Mouse (Mus musculus) cerebellum, adult 18-20 months (tissue): ENCODE measurements at regions not wholly inside any gene's neighbourhood (a gene's known extent, or its start where the extent isn't known, plus 50 kb on each side); places are given as distances from the start of the nearest gene placed in this dataset.

ENCODE experiments used
- DNase-seq, 2 experiments: peaks; one replicate each; pipeline ENCODE4 v3.0.0; 2021

DNA sequence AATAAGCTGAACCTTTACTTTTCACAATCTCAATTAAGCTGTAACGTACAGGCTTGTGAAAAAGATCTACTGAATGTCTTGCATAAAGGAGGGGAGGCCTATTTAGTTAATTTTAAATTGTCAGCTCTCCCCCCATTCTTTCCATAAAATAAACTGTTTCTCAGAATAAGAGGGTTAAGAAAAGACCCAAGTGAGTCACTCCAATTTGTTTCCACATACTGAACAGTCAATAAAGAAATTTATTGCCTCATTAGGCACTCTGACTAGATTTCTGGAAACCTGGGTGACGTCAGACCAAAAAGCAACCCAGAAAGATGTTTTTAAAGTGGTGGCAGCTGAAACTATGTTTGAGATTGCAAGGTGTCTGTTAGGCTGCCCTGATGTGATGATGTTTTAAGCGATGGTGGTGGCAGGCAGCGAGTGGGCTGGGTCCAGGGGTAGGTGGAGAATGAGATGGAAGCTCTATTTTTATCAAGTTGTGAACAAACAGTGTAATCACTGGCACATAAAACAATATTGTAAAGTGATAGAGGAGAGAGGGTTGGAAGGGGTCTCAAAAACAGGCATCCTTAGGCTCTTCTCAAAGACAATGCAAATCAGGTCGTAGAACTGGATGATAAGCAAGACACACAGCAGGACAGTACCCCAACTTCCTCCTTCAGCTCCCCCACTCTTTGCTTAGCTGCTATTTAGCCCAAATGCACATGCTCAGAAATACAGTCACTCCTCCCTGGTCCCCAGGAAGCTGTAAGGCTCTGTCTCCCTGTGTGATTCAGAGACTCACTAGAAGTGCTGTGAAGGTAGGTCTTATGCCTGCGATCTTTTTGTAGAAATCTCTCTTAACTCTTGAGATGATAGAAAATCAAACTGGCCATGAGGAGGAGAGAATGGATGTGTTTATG, 288.0 kb downstream of the Usp25 start:
- DNase-seq, result no peak

DNA sequence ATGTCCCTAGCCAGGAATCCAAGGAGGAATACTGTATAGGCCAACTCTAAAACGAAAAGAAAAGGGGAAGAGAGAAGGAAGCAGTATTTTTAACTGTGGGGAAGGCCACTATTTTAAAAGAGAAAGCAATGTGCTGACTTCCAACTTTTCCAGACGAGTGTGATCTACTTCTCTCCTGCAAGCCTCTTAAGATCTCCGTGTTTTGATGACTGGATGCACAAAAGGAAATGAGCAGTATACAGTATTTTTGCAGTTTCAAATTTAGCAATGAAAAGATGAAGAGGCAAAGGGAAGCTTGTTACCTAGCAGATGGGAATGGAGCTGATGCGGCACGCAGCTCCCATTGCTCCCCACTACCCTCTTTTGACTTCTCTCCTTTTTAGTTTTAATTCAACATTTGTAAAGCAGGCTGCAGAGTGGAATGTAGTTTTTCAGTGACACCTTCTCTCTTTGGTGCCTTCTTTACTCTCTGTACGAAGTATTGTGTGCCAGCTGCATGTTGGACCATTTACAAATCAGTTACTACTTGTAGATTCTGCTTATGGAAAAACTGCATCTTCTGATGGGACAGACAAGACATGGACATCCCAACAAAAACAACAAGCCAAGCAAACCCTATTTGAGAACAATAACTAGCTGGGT, 287.2 kb downstream of the Usp25 start:
- DNase-seq, result no peak

DNA sequence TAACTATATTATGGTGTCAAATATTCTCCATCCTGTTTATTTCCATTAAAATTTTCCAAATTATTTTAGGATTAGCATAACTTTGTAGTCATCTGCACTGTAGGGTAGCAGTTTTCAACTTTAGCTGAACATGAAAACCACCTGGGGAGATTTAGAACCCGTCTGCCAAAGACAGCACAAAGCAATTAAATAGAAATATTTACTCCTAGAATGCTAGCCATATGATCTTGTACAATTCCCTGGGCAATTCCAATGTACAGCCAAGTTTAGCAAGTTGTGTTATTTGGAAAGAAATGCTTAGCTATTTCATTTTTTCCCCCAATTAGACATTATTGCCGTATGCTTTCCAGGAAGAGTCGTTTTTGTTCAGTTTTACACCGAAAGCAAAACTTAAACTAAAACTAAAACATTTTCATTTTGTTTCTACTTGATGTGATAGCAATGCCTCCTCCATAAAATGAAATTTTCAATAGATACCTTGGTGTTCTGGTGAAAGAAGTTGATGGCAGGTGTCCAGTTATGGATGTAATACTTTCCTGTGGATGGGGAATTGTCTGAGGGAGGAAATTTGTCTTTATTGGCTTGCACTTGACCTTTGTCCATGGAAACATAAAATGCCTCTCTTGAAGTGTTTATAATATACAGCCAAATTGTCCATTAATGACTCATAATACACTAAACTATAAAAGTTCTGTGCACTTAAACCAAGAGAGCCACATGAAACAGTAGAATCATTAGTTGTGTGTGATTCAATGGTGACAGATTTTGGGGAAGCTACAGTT, 282.3 kb downstream of the Usp25 start:
- DNase-seq, result no peak

DNA sequence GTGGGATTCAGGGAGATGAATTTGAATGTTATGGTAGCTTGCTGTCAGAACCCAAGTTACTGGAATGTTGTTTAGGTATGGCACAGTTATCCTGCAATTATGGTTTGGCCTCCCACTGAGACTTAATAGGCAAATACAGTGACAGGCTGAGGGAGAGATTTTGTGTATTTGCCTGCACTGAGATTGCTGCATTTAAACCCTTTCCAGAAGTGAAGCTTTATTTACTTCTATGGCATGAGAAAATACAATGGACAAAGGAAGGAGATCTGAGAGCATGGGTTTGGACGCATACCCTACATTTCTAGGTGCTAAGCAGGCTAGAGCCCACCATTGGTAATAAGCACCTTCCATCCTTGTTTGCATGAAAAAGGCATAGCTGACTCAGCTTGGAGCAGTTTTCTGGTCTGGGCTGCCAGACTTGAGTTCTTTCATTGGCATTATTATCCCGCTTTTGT, 278.8 kb downstream of the Usp25 start:
- no peak for DNase-seq

DNA sequence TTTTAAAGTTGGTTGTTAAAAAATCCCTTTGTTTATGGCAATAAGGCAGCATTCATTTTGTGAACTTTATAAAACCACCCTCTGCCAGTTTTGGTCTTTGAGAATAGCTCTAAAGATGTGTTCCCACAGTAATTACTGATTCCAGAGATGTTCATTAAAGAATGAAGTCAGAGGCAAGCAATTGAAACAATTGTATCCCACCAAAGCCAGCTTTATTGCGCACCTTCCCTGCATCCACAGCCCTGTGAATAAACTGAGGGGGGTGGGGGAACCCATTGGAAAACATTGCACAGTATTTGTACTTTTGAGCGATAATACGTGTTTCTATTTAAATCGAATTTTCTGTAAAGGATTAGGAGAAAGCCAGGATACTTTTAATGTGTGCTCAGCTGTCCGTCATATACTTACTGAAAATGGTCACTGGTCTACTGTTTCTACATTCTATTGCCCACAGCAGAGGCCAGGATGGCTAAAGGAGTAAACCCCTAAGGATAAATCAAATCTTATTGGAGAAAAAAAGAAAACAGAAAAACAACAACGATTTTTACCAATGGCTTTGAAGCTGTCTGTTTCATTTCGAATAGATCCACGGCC, 278.3 kb downstream of the Usp25 start:
- no peak for DNase-seq

DNA sequence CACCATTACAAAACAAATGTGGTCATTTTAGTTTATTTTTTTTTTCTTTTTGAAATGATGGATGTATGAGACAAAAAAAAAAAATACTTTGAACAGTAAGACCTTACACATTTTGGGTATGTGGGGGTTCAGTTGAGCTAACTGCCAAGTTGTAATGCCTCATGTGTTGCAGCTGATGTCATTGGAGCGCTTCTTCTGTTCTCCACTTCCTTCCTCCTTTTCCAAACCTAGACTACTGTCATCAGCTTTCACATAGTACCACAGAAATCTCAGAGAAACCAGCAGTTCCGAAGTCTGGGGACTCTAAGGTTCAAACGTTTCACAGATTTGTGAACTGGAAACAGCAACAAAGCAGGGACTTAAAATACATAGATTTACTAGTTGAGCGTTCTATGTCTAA, 270.7 kb downstream of the Usp25 start:
- no peak for DNase-seq

DNA sequence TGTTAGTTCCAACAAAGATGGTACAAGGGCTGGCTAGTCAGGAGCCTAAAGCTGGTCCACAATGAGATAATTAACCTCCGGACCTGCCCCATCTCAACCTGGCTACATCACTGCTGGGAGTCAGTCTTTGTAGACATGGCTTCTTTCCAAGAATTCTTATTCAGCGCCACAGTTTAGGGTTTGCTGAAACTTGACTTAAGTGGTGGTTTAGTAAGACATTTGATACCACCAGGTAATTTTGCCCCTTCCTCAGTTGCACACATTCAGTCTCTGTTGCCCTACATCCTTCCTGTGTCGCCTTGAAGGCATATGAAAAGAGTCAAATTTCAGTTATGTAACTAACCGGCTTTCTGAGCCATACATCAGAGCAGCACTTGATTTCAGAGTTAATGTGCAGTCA, 266.4 kb downstream of the Usp25 start:
- no peak for DNase-seq

DNA sequence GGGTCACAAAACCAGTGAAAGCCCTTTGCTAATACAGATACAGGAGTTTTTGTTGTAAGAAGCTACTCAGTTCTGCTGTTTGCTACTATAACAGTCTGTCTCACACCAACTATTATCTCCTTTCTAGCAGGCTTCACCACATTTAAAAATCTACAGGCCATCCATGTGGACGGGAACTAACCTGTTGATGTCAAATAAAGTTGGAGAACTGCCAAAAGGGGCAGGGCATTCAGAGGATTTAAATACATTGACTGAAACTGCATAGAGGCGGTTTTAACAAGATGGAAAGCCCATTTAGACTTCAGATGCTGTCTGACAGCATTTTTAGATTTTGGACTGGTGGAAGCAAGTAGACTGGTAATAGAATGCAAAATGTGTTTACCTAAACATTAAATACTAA, 266.0 kb downstream of the Usp25 start:
- no peak for DNase-seq

DNA sequence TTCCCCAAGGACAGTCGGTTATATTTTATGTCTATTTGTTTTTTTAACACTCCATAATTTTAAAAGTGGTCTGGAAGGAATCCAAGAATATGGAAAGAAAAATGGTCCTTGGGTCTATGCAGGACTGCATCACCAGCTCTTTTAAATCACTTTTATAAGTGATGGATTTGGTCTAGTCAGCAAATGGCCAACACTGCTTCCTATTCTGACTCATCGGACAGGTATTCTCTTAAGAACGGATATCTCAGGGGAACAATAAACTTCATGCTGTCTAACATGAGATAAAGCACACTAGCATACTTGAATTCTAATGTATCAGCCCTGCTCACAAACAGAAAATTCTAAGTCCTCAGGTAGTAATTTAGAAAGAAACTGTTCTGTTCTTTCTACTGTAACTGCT, 259.8 kb downstream of the Usp25 start:
- DNase-seq, result no peak

DNA sequence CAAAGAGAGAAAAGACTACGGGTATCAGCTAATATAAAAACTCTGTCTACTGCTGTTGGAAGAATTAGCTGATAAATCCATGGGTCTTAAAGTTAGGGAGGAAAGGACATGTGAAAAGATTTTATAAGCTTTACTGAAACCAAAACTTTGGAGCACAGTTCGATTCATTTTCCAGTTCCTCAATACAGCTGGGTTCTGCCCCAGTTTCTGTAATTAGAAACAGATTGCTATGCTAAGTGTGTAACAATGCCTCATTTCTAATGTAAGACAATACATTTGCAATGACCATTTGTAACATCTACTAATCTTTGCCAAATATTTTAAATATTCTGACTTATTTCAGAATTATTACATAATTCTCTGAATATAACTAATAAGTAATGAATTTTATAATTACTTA, 255.4 kb downstream of the Usp25 start:
- DNase-seq, result no peak

DNA sequence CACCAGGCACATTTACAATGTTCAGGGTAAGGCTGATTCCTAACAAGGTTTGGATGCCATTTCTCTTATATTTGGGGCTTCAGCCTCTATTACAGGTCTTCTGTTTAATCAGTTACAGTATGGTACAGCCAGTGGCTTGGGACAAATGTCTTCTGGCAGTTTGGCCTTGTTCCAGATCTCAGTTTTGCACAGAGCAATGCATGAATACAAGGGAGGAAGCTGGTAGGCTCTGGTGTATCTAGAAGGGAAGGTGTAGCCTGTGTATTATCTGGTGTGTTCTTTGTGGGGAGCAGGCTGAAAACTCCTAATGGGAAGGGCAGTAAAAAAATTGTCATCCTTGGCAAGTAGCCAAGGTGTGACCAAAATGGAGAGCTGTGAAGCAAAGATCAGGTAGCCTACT, 254.2 kb downstream of the Usp25 start:
- peak; percentile 61 to 76 for DNase-seq

DNA sequence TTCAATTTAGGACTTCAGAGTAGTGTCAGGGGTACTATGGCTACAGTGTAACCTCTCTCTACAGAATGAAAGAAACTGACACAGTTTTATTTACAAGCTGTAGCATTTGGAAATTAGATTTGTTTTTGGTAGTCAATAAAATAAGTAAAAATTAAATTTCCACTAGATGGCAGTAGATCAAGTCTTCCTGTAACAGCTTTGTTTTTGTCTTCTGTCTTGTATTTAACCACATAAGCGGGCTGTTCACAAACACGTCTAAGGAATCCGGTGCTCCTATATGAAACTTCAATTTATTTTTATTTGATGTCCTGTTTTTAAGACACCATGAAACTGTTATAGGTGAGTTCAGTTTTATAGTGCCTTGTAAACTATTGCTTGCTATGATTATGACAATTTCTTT, 238.8 kb downstream of the Usp25 start:
- no peak for DNase-seq

DNA sequence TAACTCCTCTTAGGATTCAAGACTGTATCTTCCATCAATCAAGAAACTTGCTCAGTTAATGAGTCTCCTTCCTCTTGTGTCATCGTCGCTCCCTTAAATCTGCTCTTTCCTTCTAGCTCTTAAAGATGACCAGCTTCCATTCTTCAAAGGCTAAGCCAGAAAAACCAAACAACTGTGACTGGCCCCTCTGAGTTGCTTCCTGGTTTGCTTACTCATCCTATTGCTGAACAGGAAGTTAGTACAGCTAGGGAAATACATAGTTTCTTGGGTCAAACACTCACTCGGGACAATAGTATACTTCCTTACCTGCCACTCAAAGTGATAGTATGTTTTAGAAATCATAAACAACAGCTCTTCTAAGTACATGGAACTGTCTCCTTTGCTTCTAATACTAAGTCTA, 237.9 kb downstream of the Usp25 start:
- no peak for DNase-seq

DNA sequence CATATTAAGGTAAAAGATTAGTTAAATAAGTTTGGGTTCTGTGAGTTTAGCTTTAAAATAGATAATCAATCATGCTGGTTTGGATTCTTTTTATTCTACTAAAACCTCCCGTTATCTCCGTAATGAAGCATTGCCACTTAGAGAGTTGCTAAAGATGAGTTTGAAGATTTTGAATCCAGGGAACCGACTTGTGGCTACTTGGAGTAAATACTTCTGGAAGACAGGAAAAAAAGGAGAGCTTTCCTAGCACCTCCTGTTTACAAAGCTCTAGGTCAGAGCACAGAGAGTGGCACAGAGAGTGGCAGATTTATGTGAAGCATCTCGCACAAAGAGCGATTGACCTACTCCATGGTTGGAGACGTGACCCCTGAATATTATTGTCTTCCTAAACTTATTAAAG, 227.4 kb downstream of the Usp25 start:
- DNase-seq, result no peak

DNA sequence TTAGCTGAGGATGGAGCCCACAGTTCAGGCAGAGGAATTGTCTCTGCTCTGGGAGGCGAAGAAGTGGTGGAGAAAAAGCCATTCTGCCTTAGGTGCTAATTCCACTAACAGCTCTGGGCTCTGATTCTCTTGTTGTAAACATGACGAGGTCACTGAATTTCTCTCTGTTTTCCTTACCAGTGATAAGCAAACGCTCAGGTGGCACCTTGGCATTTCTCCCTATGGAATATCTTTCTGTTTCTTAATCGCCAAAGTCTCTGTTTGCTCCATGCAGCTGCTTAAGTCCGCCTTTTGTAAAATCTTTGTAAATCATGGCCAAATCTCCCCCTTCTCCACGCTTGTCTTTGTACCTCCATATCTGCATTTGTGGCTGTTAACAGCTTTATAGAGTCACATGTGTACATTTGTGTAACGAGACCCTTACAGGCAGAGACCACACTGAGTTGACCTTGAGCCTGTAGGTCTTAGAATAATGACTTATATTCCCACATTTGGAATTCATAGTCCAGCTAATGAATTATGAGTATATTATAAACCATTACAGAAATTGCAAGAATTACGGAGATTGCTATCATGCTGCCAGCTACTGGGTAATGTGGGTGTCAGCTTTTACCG, 225.8 kb downstream of the Usp25 start:
- peak in 1 of 2 experiments; percentile 28 for DNase-seq

DNA sequence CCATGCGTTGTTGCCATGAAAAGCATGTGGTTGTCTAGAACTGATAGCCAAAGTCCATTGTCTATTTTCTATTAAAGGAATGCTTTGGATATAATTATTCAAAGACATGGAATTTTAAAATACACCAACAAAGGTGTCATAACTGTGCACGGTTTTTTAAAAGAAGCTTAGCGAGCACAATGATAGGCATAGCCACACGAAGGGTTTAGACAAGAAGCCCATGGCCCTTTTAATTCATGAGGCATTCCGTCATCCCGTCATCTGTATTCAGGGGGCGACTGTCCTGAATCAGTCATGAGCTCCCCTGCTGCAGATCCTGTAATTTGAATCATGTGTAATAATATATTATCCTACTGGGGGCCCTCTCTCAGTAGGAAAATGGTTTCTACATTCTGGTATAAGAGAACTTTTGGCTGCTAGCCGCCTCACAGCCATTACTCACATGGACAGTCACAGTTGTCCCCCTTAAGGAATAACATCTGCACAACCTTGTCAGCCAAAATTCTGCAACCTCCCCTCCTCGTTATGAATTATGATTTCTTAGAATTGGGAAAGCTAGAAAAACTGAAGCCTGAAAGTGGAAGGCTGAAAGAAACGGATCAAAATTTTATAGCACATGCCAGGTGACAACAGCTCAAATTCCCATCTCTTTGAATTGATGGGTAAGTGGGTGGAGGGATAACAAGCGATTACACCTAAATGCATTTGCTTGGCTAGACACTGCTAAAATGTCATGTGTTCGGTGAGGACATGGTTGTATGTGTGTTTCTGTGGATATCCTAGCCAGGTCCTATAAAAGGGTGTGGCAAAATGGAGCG, 225.1 kb downstream of the Usp25 start:
- DNase-seq, result peak in 1 of 2 experiments; percentile 19

DNA sequence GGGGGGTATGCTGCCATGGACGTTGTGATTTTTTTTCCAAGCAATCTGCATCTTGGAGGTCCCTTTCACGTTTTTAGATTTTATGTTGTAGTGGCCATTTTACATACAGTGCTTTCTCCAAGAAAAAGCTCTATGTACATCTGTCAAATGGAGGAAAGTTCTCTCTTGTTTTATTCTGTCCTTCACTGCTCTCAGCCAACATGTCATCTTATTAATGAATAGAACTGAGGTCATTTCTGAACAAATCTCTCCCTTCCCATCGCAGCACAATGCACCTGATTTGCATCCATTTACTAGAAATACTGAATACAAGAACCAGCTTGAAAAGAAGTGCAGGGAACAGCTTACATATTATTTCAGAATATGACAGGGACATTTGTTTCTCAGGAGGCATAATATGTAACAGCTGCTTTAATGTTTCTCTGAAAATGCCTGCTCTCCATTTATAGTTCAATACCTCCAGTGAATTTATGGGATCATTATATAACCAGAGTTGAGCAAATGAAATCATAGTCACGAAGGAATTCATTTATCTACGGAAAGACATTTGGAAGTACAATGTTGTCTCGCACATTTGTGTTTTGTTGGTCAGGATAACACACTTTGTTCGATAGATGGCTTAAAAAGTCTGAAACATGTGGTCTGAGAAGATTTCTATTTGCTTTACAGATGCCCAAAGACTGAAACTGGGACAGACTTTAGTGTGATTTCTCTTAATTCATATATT, 224.3 kb downstream of the Usp25 start:
- peak in 1 of 2 experiments; percentile 16 for DNase-seq

DNA sequence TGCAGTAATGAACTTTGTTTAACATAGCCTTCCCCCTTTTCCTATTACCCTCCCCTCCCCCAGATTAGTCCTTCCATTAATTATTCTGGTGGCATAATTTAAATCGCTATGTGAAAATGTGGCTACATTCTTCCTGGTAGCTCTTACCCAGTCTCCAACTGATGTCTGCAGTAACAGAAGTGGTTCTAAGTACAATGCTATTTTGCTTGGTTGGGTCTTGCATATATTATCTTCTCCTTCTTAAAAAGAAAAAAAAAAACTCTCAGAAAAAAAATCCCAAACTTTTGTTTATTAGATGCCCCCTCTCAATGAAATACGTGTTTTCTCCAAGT, 223.7 kb downstream of the Usp25 start:
- no peak for DNase-seq

DNA sequence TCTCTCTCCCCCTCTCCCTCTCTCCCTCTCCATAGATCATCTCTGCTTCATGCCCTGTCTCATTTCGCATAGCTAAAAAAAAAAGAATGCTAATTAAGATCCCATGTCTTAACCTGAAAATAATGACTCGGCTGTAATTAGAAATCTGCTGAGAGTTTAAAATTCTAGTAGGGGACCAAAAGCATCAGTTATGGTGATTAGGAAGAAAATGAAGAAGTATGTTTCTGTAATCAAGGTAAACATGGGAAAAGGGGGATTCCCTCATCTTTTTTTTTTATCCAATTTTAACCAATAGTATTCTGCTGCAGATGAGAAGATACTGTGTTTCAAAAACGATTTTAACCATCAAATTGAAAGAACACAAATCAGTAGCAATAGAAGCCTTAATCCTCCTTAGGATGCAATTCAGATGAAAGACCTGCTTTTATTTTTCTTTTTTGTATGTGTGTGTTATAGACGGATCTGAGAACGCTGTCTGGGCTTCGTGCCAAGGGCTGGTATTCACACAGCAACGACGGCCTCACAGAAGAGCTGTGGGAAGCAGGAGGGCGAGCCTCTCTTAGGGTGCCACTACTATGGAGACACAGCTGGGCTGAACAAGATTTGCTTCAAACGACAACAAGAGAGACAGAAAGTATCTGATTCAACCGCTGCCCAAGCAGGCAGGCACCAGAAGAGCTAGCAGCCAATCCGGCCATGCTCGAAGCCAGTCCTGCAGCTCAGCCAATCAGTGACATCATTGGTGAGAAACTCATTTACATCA, 223.2 kb downstream of the Usp25 start:
- DNase-seq, result peak; percentile 74 to 80

DNA sequence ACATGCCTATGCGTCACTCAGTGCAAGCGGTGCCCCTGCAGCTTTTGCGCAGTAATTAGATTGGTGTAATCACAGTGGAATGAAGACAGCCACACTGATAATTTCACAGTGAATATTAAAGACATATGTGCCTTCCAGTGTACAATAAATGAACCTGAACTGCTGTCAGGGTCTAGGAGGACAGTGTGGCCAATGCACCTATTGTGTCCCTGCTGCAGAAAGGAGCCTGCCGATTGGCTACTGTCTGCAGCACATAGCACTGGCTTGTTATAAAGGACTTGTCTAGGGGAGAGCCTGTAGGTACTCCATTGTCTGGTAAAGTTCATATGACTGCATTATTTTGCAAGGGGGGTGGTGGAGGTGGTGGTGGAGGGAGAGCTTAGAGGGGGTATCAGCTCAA, 222.5 kb downstream of the Usp25 start:
- DNase-seq, result peak; percentile 58 to 65
